Mouse (Mus musculus): Measurements from ENCODE around the gene Cnih1. TPM values are rescaled to one million over a fixed set of nuclear protein-coding genes. Genes with fewer than 3 reads are reported as not detected.
"Not testable (repeated sequence)": the region's sequence is repeated elsewhere in the genome, so short reads cannot be mapped to it uniquely, and the experiment has no call there.

The Cnih1 gene
- total RNA-seq, 2 experiments from 2014 or later, result 48.8 to 52.7 TPM

GRCm38 (mm10) chr14:46794157-46794556, 5.9 kb upstream of the Cnih1 start:
- intact Hi-C loops (cut with DNase I; ENCODE audit: low total_unique reads), result no loop called here
- DNase-seq, result no peak

- DNase-seq, result no peak
- intact Hi-C loops (cut with DNase I; ENCODE audit: low total_unique reads), result no loop called here
These were observed 2.5 kb upstream of the Cnih1 start for GRCm38 (mm10) chr14:46790723-46791122.

GRCm38 (mm10) chr14:46790303-46790702, 2.1 kb upstream of the Cnih1 start:
- no peak for DNase-seq
- intact Hi-C loops (cut with DNase I; ENCODE audit: low total_unique reads), result no loop called here

- DNase-seq, result no peak
- intact Hi-C loops (cut with DNase I; ENCODE audit: low total_unique reads), result no loop called here
These were observed 292 bp upstream of the Cnih1 start for GRCm38 (mm10) chr14:46788505-46788901.

- no peak for DNase-seq
- intact Hi-C loops (cut with DNase I; ENCODE audit: low total_unique reads), result no loop called here
These were observed 791 bp downstream of the Cnih1 start for GRCm38 (mm10) chr14:46787454-46787786.

- intact Hi-C loops (cut with DNase I; ENCODE audit: low total_unique reads), result no loop called here
- no peak for DNase-seq
These were observed 3.0 kb downstream of the Cnih1 start for GRCm38 (mm10) chr14:46785247-46785646.

- intact Hi-C loops (cut with DNase I; ENCODE audit: low total_unique reads), result no loop called here
- DNase-seq, result no peak
These were observed 4.8 kb downstream of the Cnih1 start for GRCm38 (mm10) chr14:46783327-46783926.

GRCm38 (mm10) chr14:46782187-46782828, 5.9 kb downstream of the Cnih1 start:
- intact Hi-C loops (cut with DNase I; ENCODE audit: low total_unique reads), result no loop called here

GRCm38 (mm10) chr14:46781086-46781485, 7.1 kb downstream of the Cnih1 start:
- no peak for DNase-seq
- intact Hi-C loops (cut with DNase I; ENCODE audit: low total_unique reads), result no loop called here

More at GRCm38 (mm10) chr14:46782187-46782828, 5.9 kb downstream of the Cnih1 start:
- no peak for DNase-seq

- intact Hi-C loops (cut with DNase I; ENCODE audit: low total_unique reads), result no loop called here
- DNase-seq, result no peak
These were observed 9.0 kb downstream of the Cnih1 start for GRCm38 (mm10) chr14:46779217-46779616.

GRCm38 (mm10) chr14:46778756-46779155, 9.5 kb downstream of the Cnih1 start:
- DNase-seq, result no peak
- intact Hi-C loops (cut with DNase I; ENCODE audit: low total_unique reads), result no loop called here

GRCm38 (mm10) chr14:46770036-46770435, 18.2 kb downstream of the Cnih1 start:
- no peak for DNase-seq
- intact Hi-C loops (cut with DNase I; ENCODE audit: low total_unique reads), result no loop called here

GRCm38 (mm10) chr14:46767116-46767515, 21.1 kb downstream of the Cnih1 start:
- intact Hi-C loops (cut with DNase I; ENCODE audit: low total_unique reads), result no loop called here
- no peak for DNase-seq

- no peak for DNase-seq
- intact Hi-C loops (cut with DNase I; ENCODE audit: low total_unique reads), result no loop called here
These were observed 27.0 kb downstream of the Cnih1 start for GRCm38 (mm10) chr14:46761186-46761585.

GRCm38 (mm10) chr14:46760355-46761029, 27.7 kb downstream of the Cnih1 start, which contains the start of gene Cdkn3:
Gene Cdkn3 (plus strand): TSS chr14:46760541.
- peak; percentile 90 for DNase-seq
- intact Hi-C loops (cut with DNase I; ENCODE audit: low total_unique reads), result no loop called here

- DNase-seq, result no peak
- intact Hi-C loops (cut with DNase I; ENCODE audit: low total_unique reads), result no loop called here
These were observed 28.2 kb downstream of the Cnih1 start for GRCm38 (mm10) chr14:46759970-46760354.

- intact Hi-C loops (cut with DNase I; ENCODE audit: low total_unique reads), result no loop called here
- no peak for DNase-seq
These were observed 30.5 kb downstream of the Cnih1 start for GRCm38 (mm10) chr14:46757736-46758135.

GRCm38 (mm10) chr14:46755851-46756250, 32.4 kb downstream of the Cnih1 start:
- DNase-seq, result no peak
- intact Hi-C loops (cut with DNase I; ENCODE audit: low total_unique reads), result no loop called here

- intact Hi-C loops (cut with DNase I; ENCODE audit: low total_unique reads); DNase-seq: not testable (repeated sequence)
These were observed 33.8 kb downstream of the Cnih1 start for GRCm38 (mm10) chr14:46754371-46754770.

GRCm38 (mm10) chr14:46745413-46745812, 42.8 kb downstream of the Cnih1 start:
- intact Hi-C loops (cut with DNase I; ENCODE audit: low total_unique reads), result no loop called here
- DNase-seq, result no peak

- intact Hi-C loops (cut with DNase I; ENCODE audit: low total_unique reads), result no loop called here
These were observed 45.5 kb downstream of the Cnih1 start for GRCm38 (mm10) chr14:46742674-46743073.

More at GRCm38 (mm10) chr14:46742674-46743073, 45.5 kb downstream of the Cnih1 start:
- no peak for DNase-seq

Measured in gastrocnemius, postnatal 14 days (tissue).